Mouse (Mus musculus): ENCODE results near the gene Gm45140.

Gene Gm45140

DNA sequence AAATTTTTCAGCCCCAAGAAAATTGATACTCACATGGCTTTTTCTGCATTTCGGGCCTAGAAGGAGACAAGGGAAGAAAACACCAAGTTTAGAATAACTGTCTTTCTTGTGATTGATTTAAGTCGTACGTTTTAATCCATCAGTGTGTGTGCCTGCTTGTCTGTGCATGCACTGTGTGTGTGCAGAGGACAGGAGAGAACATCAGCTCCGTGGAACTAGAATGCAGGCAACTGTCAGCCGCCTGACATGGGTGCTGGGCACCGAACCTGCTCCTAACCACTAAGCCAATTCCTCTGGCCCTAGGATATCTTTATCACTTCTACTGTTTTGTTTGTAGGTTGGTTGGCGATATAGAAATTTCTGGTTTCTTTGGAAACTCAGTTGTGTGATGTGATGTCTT lies at the start of gene Gm45140:
Gm45140 (minus strand) TSS at position 101 of the 400 bp plus-strand sequence.
- no peak for DNase-seq (ENCODE audit: low spot score in 2 of 2)

DNA sequence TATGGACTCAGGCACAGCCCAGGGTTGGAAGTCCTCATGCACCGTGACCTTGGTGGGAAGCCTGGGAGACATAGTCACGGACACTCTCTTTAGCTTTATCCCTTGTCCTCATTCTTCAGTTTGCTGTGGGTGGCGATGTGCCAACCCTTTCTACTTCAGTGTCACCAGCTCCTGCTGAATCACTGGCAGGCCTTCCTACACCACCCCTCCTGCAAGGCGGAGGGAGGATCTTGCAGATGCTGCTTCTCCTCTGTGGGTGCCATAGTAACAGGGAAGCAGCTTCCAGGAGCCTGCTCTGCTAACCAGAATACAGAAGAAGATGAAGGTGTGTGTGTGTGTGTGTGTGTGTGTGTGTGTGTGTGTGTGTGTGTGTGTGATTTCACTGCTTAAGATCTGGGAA lies 47.2 kb upstream of the Gm45140 start:
- peak; percentile 74 to 92 for DNase-seq (ENCODE audit: low spot score in 2 of 2)

DNA sequence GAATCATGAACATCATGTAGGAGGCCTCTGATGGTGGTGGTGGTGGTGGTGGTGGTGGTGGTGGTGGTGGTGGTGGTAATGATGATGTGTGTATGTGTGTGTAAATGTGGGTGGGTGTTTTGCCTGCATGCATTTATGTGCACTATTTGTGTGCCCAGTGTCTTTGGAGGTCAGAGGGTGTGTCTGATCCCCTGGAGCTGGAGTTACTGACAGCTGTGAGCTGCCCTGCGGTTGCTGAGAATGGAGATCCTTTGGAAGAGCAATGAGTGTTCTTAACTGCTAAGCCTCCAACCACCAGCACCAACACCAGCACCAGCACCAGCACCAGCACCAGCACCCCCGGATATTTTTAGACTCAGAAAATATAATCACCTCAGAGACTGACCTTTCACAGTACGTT lies 46.6 kb upstream of the Gm45140 start:
- DNase-seq (ENCODE audit: low spot score in 2 of 2) = no peak

DNA sequence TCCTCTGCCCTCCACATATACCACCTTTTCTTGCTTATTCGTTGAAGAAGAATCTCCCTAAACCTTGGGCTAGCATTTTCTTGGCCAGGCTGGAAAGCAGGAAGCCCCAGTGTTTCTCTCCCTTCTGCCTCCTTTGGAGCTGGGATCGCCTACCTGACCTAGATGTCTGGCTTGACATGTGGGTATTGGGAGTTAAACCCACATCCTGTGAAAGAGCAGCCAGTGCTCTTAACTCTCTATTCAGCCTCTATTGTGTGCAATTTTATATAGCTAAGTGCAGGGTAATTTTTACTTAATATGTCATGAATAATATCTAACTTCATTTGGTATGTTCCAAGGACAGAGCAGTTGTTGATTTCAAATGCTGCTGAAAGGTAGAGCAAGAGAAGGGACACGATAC lies 44.0 kb upstream of the Gm45140 start:
- DNase-seq (ENCODE audit: low spot score in 2 of 2) = no peak

DNA sequence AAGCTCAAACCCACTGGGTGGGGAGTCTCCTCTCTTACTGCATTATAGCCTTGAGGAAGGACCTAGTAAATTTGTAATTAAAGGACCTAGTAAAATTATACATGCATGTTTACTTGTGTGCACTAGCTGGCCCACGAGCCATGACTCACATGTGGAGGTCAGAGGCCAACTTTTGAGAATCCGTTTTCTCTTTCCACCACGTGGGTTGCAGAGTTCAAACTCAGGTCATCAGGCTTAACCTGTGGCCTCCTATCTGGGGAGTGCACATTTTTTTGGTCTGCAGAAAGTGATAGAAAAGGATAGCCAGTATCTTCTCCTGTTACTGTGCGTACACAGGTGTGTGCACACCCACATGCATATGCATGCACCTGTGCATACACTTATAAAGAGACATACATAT lies 43.4 kb upstream of the Gm45140 start:
- DNase-seq (ENCODE audit: low spot score in 2 of 2) = no peak

DNA sequence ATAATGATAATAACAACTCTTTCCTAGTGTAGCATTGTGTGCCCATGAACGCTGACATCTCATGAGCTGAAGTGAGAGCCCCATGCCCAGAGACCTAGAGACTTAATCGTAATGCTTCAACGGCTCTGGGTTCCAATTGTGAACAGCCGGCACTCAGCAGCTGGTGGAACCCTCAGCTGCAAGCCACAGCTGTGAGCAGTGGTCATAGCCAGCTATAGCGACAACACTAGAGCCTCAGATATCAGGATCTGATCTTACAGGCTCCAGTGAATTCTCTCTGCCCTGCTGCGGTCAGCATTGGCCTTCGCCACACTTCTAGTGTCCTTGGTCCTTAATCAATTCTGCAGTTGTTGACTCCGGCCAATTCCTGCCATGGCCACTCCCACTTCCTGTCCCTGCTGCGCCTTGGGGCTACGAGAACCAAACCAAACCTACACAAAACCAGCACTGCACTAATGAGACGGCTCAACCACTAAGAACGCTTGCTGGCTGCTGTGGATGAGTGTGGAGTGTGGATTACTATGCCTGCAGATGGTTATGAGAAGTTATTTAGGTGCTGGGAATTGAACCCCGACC lies 40.6 kb upstream of the Gm45140 start:
- no peak for DNase-seq (ENCODE audit: low spot score in 2 of 2)

DNA sequence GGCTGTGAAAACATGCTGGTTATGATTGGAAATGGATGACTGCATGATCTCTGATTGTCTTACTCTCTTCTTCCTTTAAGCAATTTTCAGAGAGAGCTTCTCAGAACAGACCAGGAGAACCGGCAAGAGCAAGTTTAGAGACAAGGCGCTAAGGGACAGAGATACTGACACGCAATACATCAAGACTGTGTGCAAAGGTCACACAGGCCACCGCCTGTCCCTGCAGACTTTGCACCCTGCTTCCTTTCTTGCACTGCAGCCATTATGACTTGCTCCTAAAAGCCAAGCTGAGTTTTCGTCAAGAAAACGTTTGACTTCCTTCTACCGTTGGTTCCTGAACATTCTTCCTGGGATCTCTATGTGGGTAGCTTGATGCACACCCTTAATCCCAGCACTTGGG lies 40.0 kb upstream of the Gm45140 start:
- no peak for DNase-seq (ENCODE audit: low spot score in 2 of 2)

DNA sequence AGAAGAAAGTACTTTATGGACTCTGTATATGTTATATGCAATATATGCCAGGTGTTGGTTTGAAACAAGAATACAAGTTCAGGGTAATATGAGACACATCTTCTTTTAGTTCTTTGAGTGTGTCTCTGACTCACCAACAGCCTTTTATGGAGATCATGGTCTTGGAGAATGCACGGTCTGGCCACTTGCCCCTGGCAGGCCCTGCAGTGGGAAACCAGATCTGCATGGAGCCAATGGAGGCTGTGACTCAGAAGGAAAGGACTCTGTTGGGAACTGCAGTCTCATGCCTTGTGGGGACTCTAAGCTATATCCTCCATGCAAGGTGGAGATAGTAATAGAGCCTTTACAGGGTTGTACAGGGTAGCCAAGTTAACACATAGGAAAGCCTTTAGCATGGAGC lies 39.5 kb upstream of the Gm45140 start:
- DNase-seq (ENCODE audit: low spot score in 2 of 2) = no peak

DNA sequence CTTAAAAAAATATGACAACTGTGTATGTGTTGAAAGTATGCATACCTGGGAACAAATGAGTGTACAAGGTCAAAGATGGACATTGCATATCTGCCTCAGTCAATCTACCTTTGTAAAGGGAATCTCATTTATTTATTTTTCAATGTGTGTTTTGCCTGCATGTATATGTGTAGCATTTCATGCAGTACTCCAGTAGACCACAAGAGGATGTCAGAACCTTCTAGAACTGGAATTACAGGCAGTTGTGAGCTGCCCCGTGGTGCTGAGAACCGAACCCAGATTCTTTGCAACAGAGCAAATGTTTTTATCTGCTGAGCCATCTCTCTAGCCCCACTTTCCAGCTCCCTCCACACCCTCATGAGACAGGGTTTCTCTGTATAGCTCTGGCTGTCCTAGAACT lies 38.4 kb upstream of the Gm45140 start:
- no peak for DNase-seq (ENCODE audit: low spot score in 2 of 2)

DNA sequence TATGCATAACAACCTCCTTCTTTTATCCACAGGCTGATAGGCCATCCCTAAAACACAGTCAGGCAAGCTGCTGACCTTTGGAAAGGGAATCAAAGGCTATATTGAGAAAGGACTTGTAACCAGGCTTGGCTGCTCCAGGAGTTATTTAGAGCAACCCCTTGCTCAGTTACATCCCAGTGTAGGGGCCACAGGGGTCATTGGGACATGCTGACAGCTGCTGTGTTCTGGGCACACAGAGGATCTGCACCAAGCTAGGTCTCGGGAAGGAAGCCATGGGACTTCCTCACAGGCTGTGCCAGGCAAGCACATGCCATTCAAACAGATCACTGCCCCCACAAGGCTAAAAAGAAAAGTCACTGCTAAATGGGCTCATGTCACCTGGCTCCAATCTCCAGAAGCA lies 37.5 kb upstream of the Gm45140 start:
- no peak for DNase-seq (ENCODE audit: low spot score in 2 of 2)

DNA sequence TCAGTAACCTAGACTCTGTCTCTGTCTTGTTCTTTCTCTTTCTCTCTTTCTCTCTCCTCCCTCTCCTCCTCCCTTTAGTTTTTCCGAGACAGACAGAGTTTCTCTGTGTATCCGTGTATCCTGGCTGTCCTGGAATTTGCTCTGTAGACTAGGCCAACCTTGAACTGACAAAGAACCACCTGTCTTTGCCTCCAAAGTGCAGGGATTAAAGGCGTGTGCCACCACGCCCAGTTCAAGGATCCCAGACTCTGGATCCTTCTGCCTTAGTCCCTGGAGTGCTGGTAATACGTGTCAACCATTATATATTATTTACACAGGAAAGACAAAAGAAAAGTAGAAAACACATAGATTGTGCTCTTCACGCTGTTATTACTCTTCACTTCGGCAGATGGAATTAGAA lies 35.6 kb upstream of the Gm45140 start:
- no peak for DNase-seq (ENCODE audit: low spot score in 2 of 2)

DNA sequence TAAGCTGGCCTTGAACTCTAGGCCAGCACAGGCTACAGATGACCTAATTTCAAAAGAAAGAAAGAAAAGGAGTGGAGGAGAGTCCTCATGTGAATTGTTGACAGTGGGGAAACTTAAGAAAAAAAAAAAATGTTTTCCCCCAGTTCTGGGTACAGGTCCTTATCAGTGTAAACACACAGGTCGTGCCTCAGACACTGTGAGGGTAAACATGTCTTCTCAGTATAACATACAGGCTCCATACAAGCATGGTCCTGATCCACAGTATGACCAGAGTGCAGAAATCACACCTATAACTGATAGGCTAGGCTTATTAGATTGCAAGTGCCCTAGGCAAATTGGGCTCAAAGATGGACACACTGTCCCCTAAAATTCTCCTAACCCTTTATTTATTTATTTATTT lies 34.8 kb upstream of the Gm45140 start:
- no peak for DNase-seq (ENCODE audit: low spot score in 2 of 2)

DNA sequence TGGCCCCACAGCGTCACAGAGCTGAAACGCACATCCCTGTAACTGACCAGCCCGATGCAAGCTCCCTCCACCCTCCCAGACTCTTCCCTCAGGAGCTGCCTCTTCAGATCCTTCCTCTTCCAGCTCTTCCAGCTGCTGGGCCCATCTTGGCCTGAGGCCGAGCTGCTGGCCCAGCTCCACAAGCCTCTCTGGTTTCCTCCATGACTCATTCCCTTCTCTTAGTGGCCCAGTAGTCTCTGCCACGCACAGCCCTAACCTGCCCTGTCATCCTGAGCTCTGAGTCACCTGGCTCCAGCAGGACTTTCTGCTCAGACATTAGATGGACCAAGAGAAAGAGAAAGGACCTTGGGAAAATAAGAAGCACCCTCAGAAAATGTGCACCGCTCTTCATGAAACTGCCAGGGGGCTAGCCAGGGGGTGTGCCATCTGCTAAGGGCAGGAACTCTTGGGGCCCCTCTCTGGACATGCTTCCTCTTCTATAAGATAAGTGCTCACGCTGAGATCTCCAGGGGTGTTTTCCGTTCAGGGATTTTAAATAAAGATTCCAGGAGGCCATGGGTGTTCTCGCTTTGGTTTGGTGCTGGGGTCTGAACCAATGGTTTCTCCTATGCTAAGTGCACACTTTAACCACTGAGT lies 33.4 kb upstream of the Gm45140 start:
- DNase-seq (ENCODE audit: low spot score in 2 of 2) = no peak

DNA sequence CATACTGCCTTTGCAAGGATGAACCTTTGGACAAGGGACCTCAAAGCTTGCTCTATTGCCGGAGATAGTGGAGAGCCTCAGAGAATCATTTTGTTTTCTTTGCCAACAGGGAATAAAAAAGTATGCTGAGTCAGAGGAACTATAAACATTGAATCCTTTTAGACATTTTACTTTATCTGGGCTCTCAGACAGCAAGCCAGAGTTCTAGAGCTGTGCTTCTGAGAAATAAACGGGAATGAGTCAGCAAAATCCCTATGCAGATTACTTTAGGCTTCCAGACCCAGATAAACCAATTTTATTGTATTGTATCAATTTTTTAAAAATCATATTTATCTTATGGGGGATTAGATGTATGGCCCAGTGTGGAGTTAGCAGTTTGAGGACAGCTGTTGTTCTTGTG lies 31.7 kb upstream of the Gm45140 start:
- no peak for DNase-seq (ENCODE audit: low spot score in 2 of 2)

DNA sequence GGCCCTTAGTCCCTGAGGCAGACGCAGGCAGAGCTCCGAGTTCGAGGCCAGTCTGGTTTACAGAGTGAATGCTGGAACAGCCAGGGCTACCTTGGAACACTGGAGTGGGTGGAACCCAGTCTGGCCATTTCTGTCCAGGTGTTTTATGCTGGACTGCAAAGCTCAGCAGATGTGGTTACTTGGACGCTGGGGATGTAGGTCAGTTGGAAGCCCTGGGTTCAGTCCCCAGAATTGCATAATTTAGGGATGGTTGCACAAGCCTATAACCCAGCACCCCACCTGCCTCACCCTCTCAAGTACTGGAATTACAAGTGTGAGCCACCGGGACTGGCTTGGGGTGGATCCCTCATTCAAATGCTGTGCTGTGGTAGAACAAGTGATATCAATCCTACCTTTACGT lies 30.6 kb upstream of the Gm45140 start:
- no peak for DNase-seq (ENCODE audit: low spot score in 2 of 2)

DNA sequence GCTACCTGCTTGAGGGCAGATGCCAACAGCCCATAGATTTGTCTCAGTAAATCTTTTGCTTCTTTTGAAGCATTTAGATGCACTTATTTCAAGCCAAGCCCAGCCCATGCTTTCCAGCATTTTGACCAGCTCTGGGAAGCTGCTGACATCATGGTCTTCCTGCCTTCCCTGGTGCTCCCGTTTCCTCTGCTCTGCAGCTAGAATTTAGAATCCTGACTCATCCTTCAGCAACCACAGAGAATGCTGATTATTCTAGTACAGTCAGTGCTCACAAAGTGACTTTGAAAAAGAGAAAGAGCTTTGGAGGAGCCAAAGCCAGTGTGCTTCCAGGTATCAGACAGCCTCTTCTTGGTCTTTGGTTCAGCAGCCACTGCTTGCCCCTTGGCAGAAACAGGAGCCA lies 21.5 kb upstream of the Gm45140 start:
- no peak for DNase-seq (ENCODE audit: low spot score in 2 of 2)

DNA sequence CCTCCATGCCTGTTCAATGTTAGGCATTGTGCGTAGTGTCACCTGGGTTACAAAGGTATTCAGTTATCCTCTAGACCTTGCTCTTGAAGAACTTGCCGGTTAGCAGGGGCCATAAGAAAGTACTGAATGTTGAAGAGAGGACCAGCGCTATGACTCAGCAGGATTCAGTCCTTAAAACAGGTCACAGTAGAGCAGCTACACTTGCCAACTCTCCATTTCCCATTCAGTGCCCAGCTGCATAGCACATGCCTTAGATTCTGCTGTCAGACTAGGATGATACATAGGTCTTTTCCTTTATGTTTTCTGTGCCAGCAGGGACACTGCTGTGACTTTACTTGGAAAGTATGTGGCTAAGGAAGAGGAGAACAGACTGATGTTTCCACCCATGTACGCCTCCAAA lies 17.9 kb upstream of the Gm45140 start:
- no peak for DNase-seq (ENCODE audit: low spot score in 2 of 2)

DNA sequence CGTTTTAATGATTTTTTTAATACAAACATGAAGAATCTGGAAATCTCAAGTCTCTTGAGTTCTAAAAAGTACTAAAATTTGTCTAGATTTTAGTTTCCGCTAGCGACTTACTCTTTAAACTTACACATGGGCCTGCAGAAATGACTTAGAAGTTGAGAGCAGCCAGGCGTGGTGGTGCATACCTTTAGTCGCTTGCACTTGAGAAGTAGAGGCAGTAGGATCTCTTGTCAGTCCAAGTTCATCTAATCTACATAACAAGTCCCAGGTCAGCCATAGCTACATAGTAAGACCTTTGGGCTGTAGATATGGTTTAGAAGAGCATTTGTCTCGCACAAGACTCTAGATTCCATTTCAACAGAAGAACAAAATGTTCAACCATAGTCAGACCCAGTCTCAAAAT lies 16.3 kb upstream of the Gm45140 start:
- no peak for DNase-seq (ENCODE audit: low spot score in 2 of 2)

DNA sequence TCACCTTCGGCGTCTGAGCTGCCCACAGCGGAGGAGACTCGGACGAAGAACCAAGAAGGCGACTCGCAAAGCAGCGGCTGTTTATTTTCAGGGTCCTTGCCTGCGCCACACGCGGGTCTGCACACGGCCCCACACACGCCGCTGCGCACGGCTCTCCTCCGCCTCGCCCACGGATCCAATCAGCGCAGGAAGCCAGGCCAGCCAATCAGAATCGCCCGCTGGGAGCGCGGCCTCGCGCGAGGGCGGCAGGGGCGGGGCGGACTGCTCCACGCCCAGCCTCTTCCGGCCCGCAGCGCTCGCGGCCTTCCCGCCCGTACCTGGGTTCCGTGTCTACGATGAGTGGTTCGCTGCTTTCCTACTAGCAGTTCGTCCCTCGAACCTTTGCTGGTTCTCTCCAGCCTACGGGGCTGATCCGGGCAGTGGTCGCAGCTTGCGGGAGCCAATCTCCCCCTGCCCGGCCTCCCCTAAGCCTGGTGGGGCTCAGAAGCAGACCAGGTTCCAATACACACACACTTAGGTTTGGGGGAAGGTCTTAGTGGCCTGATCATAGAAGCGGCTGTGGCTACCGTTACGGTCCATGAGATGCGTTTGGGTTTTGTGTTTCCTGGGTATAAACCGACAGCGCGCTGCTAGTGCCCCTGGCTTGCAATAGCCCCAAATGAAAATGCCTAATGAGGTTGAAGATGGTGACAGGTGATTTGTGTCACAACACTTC lies 15.5 kb upstream of the Gm45140 start, which contains the start of gene Cnbp:
Cnbp (minus strand) TSS at position 207 of the 715 bp plus-strand sequence.
- peak; percentile 95 to 97 for DNase-seq (ENCODE audit: low spot score in 2 of 2)

DNA sequence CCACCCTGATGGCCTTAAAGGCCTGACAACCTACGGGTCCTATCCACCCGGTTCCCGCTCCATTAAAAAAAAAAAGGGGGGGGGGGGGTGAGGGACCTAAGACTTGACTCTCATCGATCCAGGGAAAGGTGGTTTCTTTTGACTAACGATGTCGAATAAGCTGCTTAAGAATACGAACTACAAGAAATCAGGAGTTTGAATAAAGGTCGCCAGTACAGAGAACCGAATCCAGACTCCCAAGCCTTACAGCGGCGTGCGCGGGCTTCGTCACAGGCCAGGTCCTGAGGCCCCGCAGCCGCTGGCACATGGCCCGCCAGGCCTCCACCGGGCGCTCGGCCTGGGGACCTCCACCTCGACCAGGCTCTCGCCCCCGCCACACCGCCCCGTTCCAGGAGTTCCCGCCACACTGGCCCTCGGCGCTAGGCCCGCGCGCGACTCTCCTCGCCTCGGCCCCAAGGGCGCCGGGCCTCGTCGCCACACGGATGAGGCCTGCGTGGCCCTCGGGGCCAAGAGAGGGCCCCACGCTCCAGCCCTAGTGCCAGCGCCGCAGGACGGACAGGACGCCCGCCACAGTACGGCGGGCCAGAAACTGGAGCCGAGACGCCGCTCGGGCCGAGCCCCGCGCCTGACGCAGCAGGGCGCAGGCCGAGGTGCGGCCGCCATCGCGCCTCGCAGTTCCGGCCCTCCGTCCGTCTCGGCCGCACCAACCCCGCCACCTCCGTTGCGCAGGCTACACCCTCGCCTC lies 14.7 kb upstream of the Gm45140 start:
- no peak for DNase-seq (ENCODE audit: low spot score in 2 of 2)

DNA sequence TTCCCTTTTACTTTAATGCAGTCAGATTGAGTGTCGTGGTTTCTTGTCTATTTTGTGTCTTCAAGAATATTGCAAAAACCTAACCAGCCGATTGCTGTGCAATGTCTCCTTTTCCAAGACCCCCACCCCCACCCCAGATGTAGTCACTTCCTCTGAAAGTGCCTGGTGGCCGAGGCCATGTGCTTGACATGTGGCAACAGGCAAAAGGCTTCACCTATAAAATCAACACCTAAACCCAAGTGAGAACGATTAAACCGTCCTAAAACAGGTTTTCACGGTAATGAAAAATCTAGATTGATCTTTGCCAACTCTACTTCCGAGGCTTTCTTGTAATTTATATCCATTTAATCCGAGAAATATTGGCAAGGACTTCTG lies 14.2 kb upstream of the Gm45140 start:
- no peak for DNase-seq (ENCODE audit: low spot score in 2 of 2)

DNA sequence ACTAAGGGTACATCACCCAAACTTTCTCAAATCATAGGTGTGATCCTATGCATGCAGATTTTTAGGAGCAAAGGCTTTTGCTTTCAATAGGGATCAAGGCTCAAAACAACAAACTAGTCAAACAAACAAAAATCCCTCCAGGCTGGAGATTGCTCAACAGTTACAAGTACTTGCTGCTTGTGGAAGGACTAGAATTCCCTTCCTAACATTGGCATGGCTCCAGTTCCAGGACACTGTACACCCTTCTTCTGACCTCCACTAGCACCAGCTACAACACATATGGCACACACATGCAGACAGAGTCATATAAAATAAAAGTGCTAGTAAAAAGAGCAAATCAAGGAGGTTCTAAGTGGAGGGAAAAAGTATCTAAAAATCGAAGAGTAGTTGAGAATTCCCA lies 11.2 kb upstream of the Gm45140 start:
- DNase-seq (ENCODE audit: low spot score in 2 of 2) = no peak

Measured in frontal cortex, postnatal 10 days (tissue).